Mouse (Mus musculus): Measurements from ENCODE around the gene Cplx1. TPM values are rescaled to one million over a fixed set of nuclear protein-coding genes. Genes with fewer than 3 reads are reported as not detected.
A peak's percentile ranks its signal among the peaks of the same experiment; 100 is the strongest.

Gene Cplx1
- 100 to 1,000 TPM; 381 to 412 TPM for total RNA-seq (2021)

- peak; percentile 44 to 77 for DNase-seq (ENCODE audit: extremely low spot score in 1 of 2, low spot score in 2 of 2)
- intact Hi-C loops (cut with DNase I), result no loop called here
Observed at GRCm38 (mm10) chr5:108549489-108550206, at the start of gene Cplx1. TSS of gene Cplx1 (minus strand) at chr5:108550024.

GRCm38 (mm10) chr5:108581361-108581891 is 31.6 kb upstream of the Cplx1 start:
- peak in 1 of 2 experiments; percentile 5 for DNase-seq (ENCODE audit: extremely low spot score in 1 of 2, low spot score in 2 of 2)
- intact Hi-C loops (cut with DNase I), result no loop called here

DNA sequence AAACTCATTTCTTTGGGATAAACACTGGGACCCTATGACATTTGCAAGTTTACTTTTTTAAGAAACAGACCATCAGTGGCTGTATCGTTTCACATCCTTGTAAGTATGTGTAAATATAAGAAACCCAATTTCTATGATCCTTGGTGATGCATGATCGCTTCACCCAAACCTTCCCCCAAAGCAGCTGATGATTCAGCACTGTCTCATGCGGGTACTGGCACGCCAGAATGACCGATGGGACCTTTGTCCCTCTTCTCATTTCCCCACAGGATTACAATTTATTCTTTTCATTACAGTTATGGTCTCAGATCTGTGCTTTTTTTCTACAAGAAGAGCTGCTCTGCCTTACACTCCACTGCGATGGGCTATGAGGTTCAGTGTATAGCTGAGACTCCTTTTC is 23.2 kb upstream of the Cplx1 start:
- intact Hi-C loops (cut with DNase I), result no loop called here
- DNase-seq (ENCODE audit: extremely low spot score in 1 of 2, low spot score in 2 of 2), result no peak

DNA sequence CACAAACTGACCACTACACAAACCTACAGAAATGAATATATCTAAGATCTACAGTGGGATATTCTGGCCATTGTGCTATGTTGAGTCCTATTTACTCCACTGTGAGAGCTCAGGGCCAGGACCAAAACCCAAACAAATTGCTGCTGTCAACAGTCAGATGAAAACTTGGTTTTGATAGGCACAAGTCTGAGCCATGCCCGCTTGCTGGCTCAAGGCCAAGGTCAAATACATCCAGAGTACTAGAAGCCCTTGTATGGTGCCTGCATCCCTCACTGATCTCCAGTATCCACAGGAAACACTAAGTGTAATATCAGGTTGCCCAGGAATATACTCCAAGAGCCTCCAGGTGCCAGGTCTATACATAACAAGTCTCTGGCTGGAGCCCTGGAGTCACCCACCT is 21.2 kb upstream of the Cplx1 start:
- DNase-seq (ENCODE audit: extremely low spot score in 1 of 2, low spot score in 2 of 2), result no peak
- intact Hi-C loops (cut with DNase I), result no loop called here

GRCm38 (mm10) chr5:108567104-108567503 is 17.3 kb upstream of the Cplx1 start:
- DNase-seq (ENCODE audit: extremely low spot score in 1 of 2, low spot score in 2 of 2), result no peak
- intact Hi-C loops (cut with DNase I), result no loop called here

- no peak for DNase-seq (ENCODE audit: extremely low spot score in 1 of 2, low spot score in 2 of 2)
Observed at GRCm38 (mm10) chr5:108566523-108566922, 16.7 kb upstream of the Cplx1 start.

GRCm38 (mm10) chr5:108565381-108565780 is 15.6 kb upstream of the Cplx1 start:
- intact Hi-C loops (cut with DNase I), result no loop called here
- DNase-seq (ENCODE audit: extremely low spot score in 1 of 2, low spot score in 2 of 2), result no peak

More at GRCm38 (mm10) chr5:108566523-108566922, 16.7 kb upstream of the Cplx1 start:
- intact Hi-C loops (cut with DNase I), result no loop called here

DNA sequence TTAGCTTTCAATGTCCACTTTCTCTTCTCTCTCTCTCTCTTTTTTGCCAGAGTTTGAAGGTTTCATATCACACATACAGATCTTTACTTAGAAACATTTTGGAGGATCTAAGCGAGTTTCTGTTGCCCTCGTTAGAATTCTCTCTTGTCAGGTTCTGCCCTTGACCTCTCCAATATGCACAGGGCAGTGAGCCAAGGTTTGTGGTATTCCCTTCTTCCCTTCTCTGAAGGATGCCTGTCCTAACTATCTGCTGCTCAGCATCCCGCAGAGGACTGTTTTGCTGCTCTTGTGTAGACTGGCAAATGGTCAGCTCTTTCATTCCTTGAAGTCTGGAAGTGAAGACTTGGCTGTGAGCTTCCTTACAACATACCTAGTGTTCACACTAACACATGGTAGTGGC is 14.5 kb upstream of the Cplx1 start:
- DNase-seq (ENCODE audit: extremely low spot score in 1 of 2, low spot score in 2 of 2), result peak in 1 of 2 experiments; percentile 47
- intact Hi-C loops (cut with DNase I), result no loop called here

GRCm38 (mm10) chr5:108562483-108562882 is 12.7 kb upstream of the Cplx1 start:
- DNase-seq (ENCODE audit: extremely low spot score in 1 of 2, low spot score in 2 of 2), result no peak
- intact Hi-C loops (cut with DNase I), result no loop called here

DNA sequence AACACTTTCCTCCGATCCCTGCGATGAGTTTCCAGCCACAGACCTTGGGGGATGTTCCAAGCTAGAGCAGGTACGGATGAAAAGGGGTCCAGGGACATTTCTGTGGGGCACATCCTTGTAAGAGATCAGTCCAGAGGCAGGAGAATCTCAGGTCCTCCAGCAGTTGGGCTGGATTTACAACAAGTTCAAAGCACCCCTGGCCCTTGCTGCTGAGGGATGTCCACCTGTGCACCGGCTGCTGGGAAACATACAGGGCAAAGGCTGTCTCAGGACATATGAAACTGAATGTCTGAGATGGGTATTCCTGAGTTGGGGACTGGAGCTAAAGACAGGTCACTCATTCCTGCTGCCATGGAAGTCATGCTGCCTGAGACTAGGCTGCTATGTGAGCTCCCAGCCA is 7.2 kb upstream of the Cplx1 start:
- intact Hi-C loops (cut with DNase I), result no loop called here
- DNase-seq (ENCODE audit: extremely low spot score in 1 of 2, low spot score in 2 of 2), result no peak

- intact Hi-C loops (cut with DNase I), result no loop called here
- no peak for DNase-seq (ENCODE audit: extremely low spot score in 1 of 2, low spot score in 2 of 2)
Observed at GRCm38 (mm10) chr5:108554041-108554440, 4.2 kb upstream of the Cplx1 start.

- intact Hi-C loops (cut with DNase I), result no loop called here
- DNase-seq (ENCODE audit: extremely low spot score in 1 of 2, low spot score in 2 of 2), result peak; percentile 20 to 58
Observed at GRCm38 (mm10) chr5:108550207-108550594, 377 bp upstream of the Cplx1 start.

DNA sequence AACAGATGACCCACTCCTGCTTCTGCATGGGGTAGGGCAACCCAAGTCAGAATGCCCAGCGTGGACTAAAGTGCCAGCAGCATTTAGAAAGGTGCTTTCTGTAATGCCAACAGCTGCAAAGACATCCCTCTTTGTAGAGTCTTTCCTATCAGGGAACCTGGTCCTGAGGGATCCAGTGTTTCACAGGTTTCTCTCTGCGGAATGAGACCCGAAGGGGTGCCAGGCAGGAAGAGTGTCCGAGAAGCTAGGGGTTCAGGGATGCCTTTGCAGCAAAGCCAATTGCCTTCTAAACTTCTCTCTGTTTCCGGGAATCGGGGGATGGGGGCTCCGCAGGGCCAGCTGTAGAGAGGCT is 711 bp downstream of the Cplx1 start:
- DNase-seq (ENCODE audit: extremely low spot score in 1 of 2, low spot score in 2 of 2), result no peak
- intact Hi-C loops (cut with DNase I), result no loop called here

DNA sequence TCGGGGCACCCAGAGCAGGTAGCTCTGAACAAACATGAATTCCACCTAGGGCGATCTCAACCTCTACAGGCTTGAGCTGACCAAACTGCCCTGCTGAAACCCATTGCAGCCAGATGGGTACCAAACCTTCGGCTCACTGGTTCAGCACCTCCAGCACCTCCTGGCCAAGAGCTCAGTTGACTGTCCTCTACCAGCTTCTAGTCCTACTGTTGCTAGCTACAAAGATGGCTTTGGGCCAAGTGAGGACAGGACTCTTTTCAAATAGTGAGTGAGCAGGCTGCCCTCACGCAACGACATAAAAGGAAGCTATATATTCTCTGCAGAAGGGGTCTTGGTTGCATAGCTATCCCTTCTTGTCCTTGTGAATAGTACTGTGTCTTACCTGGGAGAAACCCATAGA is 2.2 kb downstream of the Cplx1 start:
- DNase-seq (ENCODE audit: extremely low spot score in 1 of 2, low spot score in 2 of 2), result no peak
- intact Hi-C loops (cut with DNase I), result no loop called here

DNA sequence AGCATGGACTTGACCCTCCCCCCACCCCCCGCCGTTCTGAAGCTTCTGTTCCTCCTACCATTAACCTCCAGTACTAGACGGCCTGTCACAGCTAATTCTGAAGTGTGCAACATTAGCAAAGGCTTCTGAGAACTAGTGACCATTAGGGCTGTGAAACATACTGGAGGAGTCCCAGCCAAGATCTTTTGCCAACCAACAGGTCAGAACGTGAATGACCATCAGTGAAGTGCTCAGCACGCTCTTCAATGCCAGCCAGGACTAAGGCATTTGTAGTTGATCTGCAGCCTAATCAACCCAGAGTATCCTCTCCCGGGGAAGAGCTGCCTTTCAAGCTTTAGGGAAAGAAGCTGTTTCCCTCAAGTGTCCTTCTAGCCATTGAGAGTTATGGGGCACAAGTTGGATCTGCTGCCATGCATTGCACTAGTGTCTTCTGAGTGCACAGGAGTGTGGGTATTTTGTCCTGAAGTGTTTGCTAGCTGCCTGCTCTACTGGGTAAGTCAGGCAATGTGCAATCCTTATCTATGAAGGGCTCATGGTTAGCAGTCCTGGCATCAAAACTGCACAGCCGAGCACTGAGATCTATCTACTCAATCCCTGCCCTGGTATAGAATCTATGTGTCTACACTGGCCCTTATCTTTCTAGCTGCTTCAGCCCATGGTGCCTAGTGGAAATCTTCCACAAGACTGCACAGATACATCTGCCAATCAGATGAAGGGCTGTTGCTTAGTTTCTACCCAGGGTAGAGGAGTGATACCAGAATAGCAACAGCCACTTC is 6.1 kb downstream of the Cplx1 start:
- no peak for DNase-seq (ENCODE audit: extremely low spot score in 1 of 2, low spot score in 2 of 2)

DNA sequence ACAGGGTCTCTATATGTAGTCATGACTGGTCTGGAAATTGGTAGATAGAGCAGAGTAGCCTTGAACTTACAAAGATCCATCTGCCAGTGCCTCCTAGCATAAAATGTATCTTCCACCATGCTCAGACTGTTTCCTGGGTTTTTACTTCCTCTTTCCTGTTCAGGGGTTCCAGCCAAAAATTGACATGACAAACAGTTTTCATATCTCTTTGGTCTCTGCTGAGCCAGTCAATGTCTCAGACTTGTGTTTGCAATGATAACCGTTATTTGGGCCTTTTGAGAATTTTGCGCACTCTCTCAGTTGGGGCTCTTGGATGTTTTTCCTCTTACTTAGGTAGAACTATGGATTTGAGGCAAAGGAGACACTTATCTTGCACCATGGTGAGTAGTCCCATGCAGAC is 15.6 kb downstream of the Cplx1 start:
- intact Hi-C loops (cut with DNase I), result no loop called here
- no peak for DNase-seq (ENCODE audit: extremely low spot score in 1 of 2, low spot score in 2 of 2)

More for the DNA sequence above, 6.1 kb downstream of the Cplx1 start:
- intact Hi-C loops (cut with DNase I), result no loop called here

DNA sequence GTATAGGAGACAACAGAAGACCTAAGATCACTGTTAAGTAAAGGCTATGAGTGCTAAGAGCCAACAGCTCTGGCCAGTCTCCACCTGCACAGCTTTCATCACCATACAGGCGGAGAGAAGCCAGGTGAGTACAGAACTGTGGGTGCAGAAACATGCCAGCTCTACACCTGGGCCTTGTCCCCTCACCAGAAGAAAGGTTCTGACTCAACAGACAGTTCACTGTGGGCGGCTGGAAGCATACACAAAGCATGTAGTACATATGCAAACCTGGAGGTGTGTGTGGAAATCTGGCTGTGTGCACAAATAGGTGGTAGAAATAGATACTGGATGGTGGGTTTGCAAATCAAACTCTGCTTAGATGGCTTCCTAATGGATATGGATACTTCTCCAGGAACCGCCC is 27.2 kb downstream of the Cplx1 start:
- intact Hi-C loops (cut with DNase I), result no loop called here
- DNase-seq (ENCODE audit: extremely low spot score in 1 of 2, low spot score in 2 of 2), result no peak

DNA sequence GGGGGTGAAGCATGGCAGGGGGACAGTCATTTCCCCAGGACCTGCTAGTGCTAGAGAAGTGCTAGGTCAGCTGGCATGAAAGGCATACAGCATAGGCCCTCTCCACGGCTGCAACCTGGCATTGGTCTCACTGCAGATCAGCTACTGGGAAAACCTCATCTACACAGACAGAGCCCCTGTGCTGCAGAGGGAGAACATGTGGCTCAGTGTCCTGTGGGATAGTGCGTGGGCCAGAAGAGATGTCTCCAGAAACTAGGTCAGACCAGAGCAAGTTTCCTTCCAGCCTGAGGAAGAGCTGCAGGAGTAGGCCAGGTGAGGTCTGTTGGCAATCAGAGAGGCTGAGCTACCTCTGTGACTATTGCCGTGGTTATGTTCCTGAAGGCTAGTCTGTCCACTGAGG is 27.9 kb downstream of the Cplx1 start:
- DNase-seq (ENCODE audit: extremely low spot score in 1 of 2, low spot score in 2 of 2), result no peak
- intact Hi-C loops (cut with DNase I), result no loop called here

- intact Hi-C loops (cut with DNase I), result no loop called here
- DNase-seq (ENCODE audit: extremely low spot score in 1 of 2, low spot score in 2 of 2), result no peak
Observed at GRCm38 (mm10) chr5:108521016-108521415, 28.8 kb downstream of the Cplx1 start.

DNA sequence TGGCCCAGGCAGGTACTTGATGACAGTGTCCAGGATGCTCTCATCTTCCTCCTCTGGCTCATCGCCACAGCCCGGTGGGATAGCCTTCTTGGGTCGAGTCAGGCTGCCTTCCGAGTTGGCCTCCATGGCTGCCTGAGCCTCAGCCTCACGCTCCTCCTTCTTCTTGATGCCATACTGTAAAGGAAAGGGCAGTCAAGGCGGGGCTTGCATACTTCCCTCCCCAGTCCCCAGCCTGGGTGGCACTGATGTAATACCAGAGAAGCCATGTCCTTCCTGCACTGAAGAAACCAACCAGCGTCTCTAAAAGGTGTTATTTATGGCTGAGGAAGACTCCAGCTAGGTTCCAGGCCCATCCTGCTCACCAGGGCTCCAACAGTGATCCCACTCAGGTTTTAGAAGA is 29.7 kb downstream of the Cplx1 start:
- no peak for DNase-seq (ENCODE audit: extremely low spot score in 1 of 2, low spot score in 2 of 2)
- intact Hi-C loops (cut with DNase I), result no loop called here
